Mouse (Mus musculus): ENCODE measurements around the gene Ppp2r1b.

DNA sequence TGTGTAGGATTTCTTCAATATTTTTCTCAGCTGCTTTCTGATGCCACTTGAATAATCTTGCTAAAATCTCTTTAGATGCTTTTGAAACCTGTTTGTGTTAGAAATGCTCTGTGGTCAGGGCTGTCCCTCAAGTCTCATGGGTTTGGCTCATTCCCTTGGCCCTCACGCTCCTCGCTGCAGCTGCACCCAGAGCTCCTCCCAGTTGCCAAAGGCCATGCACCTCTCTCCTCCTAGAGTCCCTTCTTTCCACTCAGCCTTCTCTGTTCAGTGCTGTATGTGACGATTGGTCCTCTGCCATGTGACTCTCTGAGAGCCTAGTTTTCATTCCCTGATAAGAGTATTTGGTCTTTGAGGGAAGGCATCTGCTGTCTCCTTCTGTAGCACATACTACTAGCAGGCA is 32.3 kb downstream of the Ppp2r1b start:
- TF ChIP-seq MXI1 (IDR thresholded peaks at IDR 0.05; ENCODE audit: low read depth, low read length) (no peak), CTCF (conservative IDR thresholded peaks at IDR 0.05 in 1 of 2, IDR thresholded peaks at IDR 0.05 in 1 of 2; ENCODE audit: low read depth in 2 of 2, low read length in 2 of 2) (no peak), POLR2A (IDR thresholded peaks at IDR 0.05; ENCODE audit: low read depth, low read length) (no peak), JUND (conservative IDR thresholded peaks at IDR 0.05; ENCODE audit: low read depth, low read length) (no peak), ETS1 (conservative IDR thresholded peaks at IDR 0.05; ENCODE audit: low read depth, low read length) (no peak), E2F4 (IDR thresholded peaks at IDR 0.05; ENCODE audit: insufficient replicate concordance, low read depth, low read length) (no peak), MEF2A (IDR thresholded peaks at IDR 0.05; ENCODE audit: borderline replicate concordance, low read depth, low read length) (no peak), IRF4 (IDR thresholded peaks at IDR 0.05; ENCODE audit: low read depth, low read length) (no peak), BHLHE40 (IDR thresholded peaks at IDR 0.05; ENCODE audit: low read depth, low read length) (no peak), ZKSCAN1 (IDR thresholded peaks at IDR 0.05; ENCODE audit: borderline replicate concordance, low read depth, low read length) (no peak), MAFK (IDR thresholded peaks at IDR 0.05; ENCODE audit: insufficient replicate concordance, low read length) (no peak)
